Comparison of ENCODE assay signal across 22 mouse cellular contexts in the genomic region with DNA sequence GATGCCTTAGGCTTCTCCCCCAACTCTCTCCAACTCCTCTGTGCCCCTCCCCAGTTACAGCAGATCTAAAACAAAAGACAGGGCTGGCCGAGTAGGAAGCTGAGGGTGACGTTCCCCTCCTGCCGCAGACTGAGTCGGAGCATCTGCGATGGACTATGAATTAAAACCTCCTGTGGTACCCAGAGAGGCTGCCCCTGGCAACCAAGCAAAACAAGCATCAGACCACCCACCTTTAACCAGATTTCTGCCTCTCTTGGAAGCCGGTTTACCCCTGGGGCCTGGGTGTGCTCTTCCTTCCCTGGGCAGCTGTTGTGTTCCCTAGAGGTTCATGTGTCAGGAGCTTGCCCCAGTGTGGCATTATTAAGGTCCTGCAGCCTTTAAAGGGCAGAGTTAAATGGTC. TPM values are rescaled to one million over a fixed set of nuclear protein-coding genes. Genes with fewer than 3 reads are reported as not detected.
A peak's percentile ranks its signal among the peaks of the same experiment; 100 is the strongest.
DNase-seq lines count a peak whose midpoint lies in the region; ATAC-seq and TF ChIP-seq lines count a peak whose summit lies in the region.
"Had no signal": no experiment of that assay in that cellular context is flagged by ENCODE, and none has a peak within 500 bp of the region (broad histone marks: within the 10 kb centered on the region; RNA-seq: fewer than 3 reads in every experiment).

No protein-coding gene starts in this region.

- H3K36me3 ChIP-seq in hindbrain, postnatal 0 days (ENCODE audit: insufficient read depth, low read length), result no peaks in the 10 kb centered on the region
- no peaks in the 10 kb centered on the region for H3K36me3 ChIP-seq in liver, embryonic 12.5 days
- H3K36me3 ChIP-seq: kidney, embryonic 15.5 days; limb, embryonic 15.5 days had no signal

- 33% methylated on average over 6 of the region's 6 CpGs for WGBS in hindbrain, postnatal 0 days
- WGBS in liver, embryonic 12.5 days (ENCODE audit: insufficient replicate concordance), result 74% methylated on average over 6 of the region's 6 CpGs

- H3K27me3 ChIP-seq in hindbrain, postnatal 0 days (ENCODE audit: insufficient read depth, low read length), result no peaks in the 10 kb centered on the region
- no peaks in the 10 kb centered on the region for H3K27me3 ChIP-seq in liver, embryonic 12.5 days (replicated peaks)
- H3K27me3 ChIP-seq: forebrain, embryonic 13.5 days; kidney, embryonic 15.5 days; limb, embryonic 15.5 days; megakaryocyte, embryonic 14.5 days had no signal

- no peak overlapping the region for H3K4me2 ChIP-seq in hindbrain, postnatal 0 days (ENCODE audit: low read depth, low read length)
- no peak overlapping the region for H3K4me2 ChIP-seq in liver, embryonic 12.5 days
- H3K4me2 ChIP-seq: forebrain, embryonic 13.5 days; kidney, embryonic 15.5 days; limb, embryonic 15.5 days had no signal

- H3K4me1 ChIP-seq in hindbrain, postnatal 0 days (ENCODE audit: insufficient read depth, low read length), result no peaks in the 10 kb centered on the region; the same call in 1 of the 2 replicates
- no peaks in the 10 kb centered on the region; the same call in 1 of the 2 replicates for H3K4me1 ChIP-seq in liver, embryonic 12.5 days
- H3K4me1 ChIP-seq: megakaryocyte, embryonic 14.5 days had no signal

- H3K4me3 ChIP-seq in hindbrain, postnatal 0 days (ENCODE audit: low read length), result no peak overlapping the region
- no peak overlapping the region for H3K4me3 ChIP-seq in liver, embryonic 12.5 days
- H3K4me3 ChIP-seq: forebrain, embryonic 13.5 days; kidney, embryonic 15.5 days; limb, embryonic 15.5 days; megakaryocyte, embryonic 14.5 days had no signal

- intact Hi-C loops in left cerebral cortex, postnatal 4 days (cut with DNase I), result no loop called here
- intact Hi-C loops in left cerebral cortex, postnatal 10 days (cut with DNase I), result no loop called here

- DNase-seq in left cerebral cortex, postnatal 4 days, result peak; percentile 43
- no peak for DNase-seq in left cerebral cortex, postnatal 10 days (ENCODE audit: extremely low spot score in 1 of 2, low spot score in 2 of 2)
- peak; percentile 26 for DNase-seq in MN1 (ENCODE audit: low spot score)
- DNase-seq in embryo, embryonic 10.5 days (ENCODE audit: low spot score), result peak; percentile 53
- peak; percentile 31 for DNase-seq in hindbrain, postnatal 0 days (ENCODE audit: low spot score)
- no peak for DNase-seq in lung, adult 18-20 months
- DNase-seq: adrenal gland, adult 8-10 months; B cell, adult 2 months; cerebellum, postnatal 10 days; gastrocnemius, postnatal 36 days; kidney, postnatal 4 days; layer of hippocampus, adult 9-11 months; lung, postnatal 10 days had no signal

- no peaks in the 10 kb centered on the region for H3K9me3 ChIP-seq in hindbrain, postnatal 0 days (ENCODE audit: low read length)
- H3K9me3 ChIP-seq in liver, embryonic 12.5 days (replicated peaks), result no peaks in the 10 kb centered on the region
- H3K9me3 ChIP-seq: forebrain, embryonic 13.5 days; kidney, embryonic 15.5 days; limb, embryonic 15.5 days; megakaryocyte, embryonic 14.5 days had no signal

- peak; percentile 15; the same call in 1 of the 2 replicates for ATAC-seq in hindbrain, postnatal 0 days
- ATAC-seq in liver, embryonic 12.5 days, result no peak
- ATAC-seq: forebrain, embryonic 13.5 days; intestine, postnatal 0 days had no signal

- no peak for TF ChIP-seq CTCF in hindbrain, postnatal 0 days (IDR thresholded peaks at IDR 0.05; ENCODE audit: low read depth)

- H3K9ac ChIP-seq in hindbrain, postnatal 0 days (replicated peaks; ENCODE audit: low read length), result no peak overlapping the region
- H3K9ac ChIP-seq in liver, embryonic 12.5 days, result no peak overlapping the region
- H3K9ac ChIP-seq: forebrain, embryonic 13.5 days; kidney, embryonic 15.5 days; limb, embryonic 15.5 days had no signal

- H3K27ac ChIP-seq in hindbrain, postnatal 0 days, result no peak overlapping the region
- H3K27ac ChIP-seq in liver, embryonic 12.5 days, result no peak overlapping the region
- H3K27ac ChIP-seq: forebrain, embryonic 13.5 days; kidney, embryonic 15.5 days; limb, embryonic 15.5 days; stomach, postnatal 0 days had no signal

RNA-seq across cellular contexts. Expression of a gene that starts 32.7 kb away (rescaled TPM):
- 10 to 100 TPM; 21.2 to 23.0 TPM for total RNA-seq in left cerebral cortex, postnatal 4 days (2021)
- 10 to 100 TPM; 33.8 to 38.1 TPM for total RNA-seq in left cerebral cortex, postnatal 10 days (2021)
- total RNA-seq in hindbrain, postnatal 0 days (2014; rRNA removed), result 58.9 and 94.0 TPM in 2 replicates
- 32.4 and 37.6 TPM in 2 replicates for polyA plus RNA-seq in hindbrain, postnatal 0 days (2015; fragmentation: Nextera tagmentation; extraction: Ambion mirVana)
- polyA plus RNA-seq in liver, embryonic 12.5 days (2016; fragmentation: Nextera tagmentation; extraction: Ambion mirVana), result 2.2 and 2.7 TPM in 2 replicates
- total RNA-seq: gastrocnemius, postnatal 36 days; heart, adult 8-10 months; monocyte, adult 5-6 weeks had no signal

Comparison
In these comparisons a context has a peak if more than half of its experiments do, and no peak if none do; other contexts are left out.
1. DNase-seq: peak in left cerebral cortex, postnatal 4 days (single experiment), MN1 (single experiment), embryo, embryonic 10.5 days (single experiment) and hindbrain, postnatal 0 days (single experiment); none in left cerebral cortex, postnatal 10 days (0 of 2) and lung, adult 18-20 months (0 of 2).